Mouse (Mus musculus): Measurements from ENCODE around the gene Gpat3.

The Gpat3 gene

GRCm38 (mm10) chr5:100860417-100861053 lies 15.0 kb downstream of the Gpat3 start:
- no peak for DNase-seq (ENCODE audit: low spot score in 2 of 2)

DNA sequence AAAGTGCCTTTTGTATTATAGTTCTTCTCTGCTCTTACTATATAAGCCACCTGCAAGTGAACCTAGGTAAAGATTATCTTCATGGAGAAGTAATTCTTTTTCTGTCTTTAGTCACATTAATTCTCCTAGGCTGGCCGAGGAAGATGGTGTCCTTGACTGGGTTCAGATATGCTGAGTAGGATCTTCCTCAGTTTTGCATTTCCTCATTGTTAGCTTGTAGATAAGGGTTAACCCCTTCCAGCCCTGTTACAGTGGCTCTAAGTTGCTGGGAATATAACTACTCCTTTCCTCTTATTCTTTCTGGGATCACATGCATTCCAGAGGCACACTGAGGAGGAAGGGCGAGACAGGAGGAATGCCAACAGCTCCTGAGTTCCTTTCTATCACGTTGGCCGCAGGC lies 15.6 kb downstream of the Gpat3 start:
- no peak for DNase-seq (ENCODE audit: low spot score in 2 of 2)

GRCm38 (mm10) chr5:100861811-100862210 lies 16.3 kb downstream of the Gpat3 start:
- DNase-seq (ENCODE audit: low spot score in 2 of 2) = no peak

DNA sequence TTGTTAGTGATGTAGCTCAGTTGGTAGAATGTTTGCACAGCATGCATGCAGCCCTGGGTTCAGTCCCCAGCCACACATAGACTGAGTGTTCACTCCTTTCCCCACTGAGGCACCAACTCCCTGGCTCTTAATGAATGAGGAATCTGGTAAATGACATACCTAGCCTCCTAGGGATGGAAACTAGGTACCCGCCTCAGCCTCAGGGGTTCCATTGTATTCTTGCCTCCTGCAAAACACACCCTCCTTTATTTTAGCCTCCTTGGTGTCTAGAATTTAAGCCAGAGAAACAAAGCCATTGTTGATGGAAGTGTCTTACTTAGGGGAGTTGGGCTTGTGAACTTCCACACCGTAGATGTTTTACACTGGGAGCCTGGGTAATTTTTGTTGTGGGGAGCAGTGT lies 17.6 kb downstream of the Gpat3 start:
- no peak for DNase-seq (ENCODE audit: low spot score in 2 of 2)

DNA sequence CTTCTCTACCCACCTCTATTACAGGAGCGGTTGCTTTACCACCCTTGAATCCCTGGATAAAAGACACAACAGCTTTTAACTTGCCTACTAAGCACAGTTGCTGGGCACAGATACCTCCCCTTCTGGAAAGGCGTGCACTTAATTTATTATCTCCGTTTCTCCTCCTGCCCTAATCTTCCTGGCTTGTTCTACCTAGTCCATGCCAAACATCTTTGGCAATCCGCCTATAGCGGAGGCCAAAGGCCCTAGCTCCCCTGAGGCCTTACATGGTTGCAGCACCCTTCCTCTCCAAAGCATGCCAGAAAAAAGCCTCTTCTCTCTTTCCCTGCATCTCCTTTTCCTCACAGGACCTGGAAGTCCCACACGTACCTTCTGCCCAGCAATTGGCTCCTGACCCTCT lies 18.9 kb downstream of the Gpat3 start:
- DNase-seq (ENCODE audit: low spot score in 2 of 2) = no peak

DNA sequence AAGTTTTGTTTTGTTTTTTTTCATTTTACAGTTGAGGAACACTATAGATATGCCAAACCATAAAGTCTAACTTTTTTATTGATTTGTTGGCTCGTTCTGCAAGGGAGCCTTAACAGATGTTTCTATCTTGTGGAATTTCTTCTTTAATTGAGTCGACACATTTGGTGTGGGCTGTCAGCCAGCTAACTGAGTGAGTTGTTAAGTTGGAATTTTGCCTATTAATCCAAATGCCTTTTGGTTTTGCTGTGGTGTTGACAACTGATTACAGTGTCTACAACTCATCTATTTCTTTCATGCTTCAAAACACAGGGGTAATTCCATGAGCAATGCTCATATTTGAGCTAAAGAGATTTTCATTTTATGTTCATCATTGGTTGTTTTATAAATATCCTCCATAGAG lies 20.7 kb downstream of the Gpat3 start:
- DNase-seq (ENCODE audit: low spot score in 2 of 2) = no peak

DNA sequence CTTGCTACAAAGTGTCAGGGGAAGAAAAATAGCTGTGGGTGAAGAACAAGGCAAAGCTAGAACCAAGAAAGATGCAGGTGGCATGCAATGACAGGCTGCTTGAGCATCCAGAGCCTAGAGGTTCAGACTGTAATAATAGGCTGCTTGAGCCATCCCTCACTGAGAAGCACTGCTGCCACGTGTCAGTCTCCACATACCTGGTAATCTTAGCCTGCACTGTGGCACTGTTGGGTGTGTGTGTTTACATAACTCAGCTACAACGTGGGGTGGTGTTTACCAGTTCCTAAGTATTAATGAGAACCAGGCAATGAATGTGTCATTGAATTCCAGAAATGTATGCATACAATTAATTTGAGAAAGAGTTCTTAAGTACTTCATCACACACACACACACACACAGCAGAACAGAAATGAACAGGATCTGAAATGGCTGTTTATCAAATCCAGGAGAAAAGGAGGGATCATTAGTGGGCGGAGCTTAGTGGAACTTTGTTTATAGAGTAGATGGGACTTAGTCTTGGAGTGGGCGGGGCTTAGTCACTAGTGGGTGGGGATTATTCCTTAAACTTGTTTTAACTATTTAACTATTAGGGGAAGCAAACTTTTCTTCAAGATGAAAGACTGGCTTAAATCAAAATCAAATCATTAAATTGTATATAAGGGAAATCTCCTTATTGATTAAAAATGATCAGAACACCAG lies 23.8 kb downstream of the Gpat3 start:
- DNase-seq (ENCODE audit: low spot score in 2 of 2) = no peak

- peak in 1 of 2 experiments; percentile 55 for DNase-seq (ENCODE audit: low spot score in 2 of 2)
These were observed 26.5 kb downstream of the Gpat3 start for GRCm38 (mm10) chr5:100871987-100872386.

GRCm38 (mm10) chr5:100874721-100875120 lies 29.2 kb downstream of the Gpat3 start:
- DNase-seq (ENCODE audit: low spot score in 2 of 2) = no peak

GRCm38 (mm10) chr5:100875180-100875579 lies 29.7 kb downstream of the Gpat3 start:
- DNase-seq (ENCODE audit: low spot score in 2 of 2) = no peak

DNA sequence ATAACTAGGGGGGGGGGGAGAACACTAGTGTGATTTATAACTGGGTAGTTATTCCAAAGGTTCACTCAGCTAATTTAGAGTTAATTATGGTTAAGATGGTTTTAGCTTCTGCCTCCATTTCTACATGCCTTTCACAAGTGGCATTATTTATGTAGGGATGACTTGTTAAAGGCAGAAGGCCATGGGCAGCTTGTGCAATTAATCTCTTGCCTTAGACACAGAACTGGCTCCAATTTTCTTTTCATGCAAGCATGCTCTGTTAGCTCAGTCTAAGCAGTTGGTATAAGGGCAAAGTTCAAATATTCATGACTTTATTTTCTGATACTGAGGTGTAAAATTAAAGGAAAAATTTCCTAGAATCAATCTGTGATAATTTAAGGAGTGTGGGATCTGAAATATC lies 31.5 kb downstream of the Gpat3 start:
- DNase-seq (ENCODE audit: low spot score in 2 of 2) = no peak

DNA sequence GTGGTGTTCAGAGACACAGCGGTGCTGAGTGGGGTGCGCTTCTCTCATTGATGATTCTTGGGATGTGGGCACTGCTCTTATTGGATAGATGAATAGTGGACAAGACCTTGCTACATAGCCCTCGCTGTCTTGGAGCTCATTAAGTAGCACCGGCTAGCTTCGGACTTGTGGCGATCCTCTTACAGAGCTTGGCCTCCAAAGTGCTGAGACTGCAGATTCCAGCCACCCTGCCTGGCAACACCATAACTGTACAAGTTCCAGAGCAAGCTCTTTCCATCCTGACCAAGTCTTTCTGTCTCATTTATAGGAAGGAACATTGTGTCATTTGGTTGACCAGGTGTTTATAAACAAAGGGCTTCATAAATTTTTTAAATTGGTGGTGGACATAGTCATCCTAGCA lies 39.7 kb downstream of the Gpat3 start:
- no peak for DNase-seq (ENCODE audit: low spot score in 2 of 2)

DNA sequence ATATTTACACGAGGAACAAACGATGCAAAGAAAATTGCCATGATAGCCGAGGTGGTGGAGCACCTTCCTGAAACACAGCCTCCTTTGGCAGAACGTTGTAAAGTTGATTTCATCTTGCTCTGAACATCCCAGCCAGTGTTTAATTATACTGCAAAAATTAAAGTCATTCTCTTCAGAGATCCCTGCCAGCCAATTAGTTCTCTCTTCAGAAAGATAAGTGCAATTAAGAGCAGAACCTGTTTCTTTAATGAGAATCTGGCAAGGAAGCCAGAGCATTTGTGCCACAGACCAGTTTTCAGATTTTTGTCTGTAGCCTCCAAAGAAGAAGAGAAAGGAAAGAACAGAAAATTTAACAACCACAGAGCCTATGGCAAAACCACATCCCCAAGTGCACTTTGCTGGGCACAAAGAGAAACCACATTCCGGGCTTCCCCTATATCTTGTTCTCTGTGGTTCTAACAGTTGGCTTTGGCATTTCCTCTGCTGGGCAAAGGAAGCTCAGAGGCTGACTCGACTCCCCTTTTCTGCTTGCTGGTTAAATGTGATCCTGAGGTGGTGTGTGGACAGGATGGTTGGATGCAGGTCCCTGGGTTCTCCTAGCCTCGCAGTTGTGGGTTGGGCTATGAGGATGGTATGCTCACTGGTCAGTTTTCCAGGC lies 40.9 kb downstream of the Gpat3 start:
- DNase-seq (ENCODE audit: low spot score in 2 of 2) = no peak

DNA sequence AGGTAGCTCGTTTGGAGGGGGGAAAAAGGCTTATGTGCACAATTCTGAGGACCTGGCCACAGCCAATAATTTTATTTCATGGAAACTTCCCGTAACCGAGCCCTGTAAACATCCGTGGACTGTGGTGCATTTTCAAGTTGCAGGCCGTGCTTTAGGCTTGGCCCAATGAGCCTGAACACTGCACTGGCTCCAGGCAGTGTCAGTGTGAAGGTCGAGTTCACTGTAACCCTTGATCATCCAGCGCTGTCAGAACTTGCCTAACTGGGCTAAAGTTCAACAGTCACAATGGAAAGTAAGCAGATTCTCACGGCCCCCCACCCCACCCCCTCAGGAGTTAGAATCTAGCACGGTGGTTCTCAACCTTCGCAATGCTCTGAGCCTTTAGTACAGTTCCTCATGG lies 50.7 kb downstream of the Gpat3 start:
- no peak for DNase-seq (ENCODE audit: low spot score in 2 of 2)

GRCm38 (mm10) chr5:100899745-100900489 lies 54.4 kb downstream of the Gpat3 start:
- DNase-seq (ENCODE audit: low spot score in 2 of 2) = no peak

GRCm38 (mm10) chr5:100901046-100901445 lies 55.5 kb downstream of the Gpat3 start:
- no peak for DNase-seq (ENCODE audit: low spot score in 2 of 2)

GRCm38 (mm10) chr5:100908478-100908877 lies 63.0 kb downstream of the Gpat3 start:
- DNase-seq (ENCODE audit: low spot score in 2 of 2) = no peak

GRCm38 (mm10) chr5:100908901-100909300 lies 63.4 kb downstream of the Gpat3 start:
- DNase-seq (ENCODE audit: low spot score in 2 of 2) = no peak

DNA sequence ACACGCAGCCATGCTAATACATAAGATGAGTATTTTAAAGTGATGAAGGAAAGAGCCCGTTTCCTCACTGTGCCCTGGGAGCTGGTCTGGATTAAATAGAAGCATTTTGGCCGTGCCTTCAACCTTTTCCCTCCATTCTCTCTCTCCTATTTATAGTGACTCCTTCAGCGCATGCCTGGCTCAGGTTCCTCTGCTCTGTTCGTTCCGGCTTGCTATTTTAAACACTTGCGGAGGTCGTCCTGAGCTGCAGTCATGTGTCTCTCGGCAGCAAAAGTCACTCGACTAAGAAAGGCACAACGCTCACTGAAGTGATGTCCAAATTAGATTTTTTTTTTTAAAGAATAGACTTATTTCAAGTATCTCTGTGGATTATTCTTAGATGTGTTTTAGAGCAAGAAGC lies 64.2 kb downstream of the Gpat3 start:
- no peak for DNase-seq (ENCODE audit: low spot score in 2 of 2)

DNA sequence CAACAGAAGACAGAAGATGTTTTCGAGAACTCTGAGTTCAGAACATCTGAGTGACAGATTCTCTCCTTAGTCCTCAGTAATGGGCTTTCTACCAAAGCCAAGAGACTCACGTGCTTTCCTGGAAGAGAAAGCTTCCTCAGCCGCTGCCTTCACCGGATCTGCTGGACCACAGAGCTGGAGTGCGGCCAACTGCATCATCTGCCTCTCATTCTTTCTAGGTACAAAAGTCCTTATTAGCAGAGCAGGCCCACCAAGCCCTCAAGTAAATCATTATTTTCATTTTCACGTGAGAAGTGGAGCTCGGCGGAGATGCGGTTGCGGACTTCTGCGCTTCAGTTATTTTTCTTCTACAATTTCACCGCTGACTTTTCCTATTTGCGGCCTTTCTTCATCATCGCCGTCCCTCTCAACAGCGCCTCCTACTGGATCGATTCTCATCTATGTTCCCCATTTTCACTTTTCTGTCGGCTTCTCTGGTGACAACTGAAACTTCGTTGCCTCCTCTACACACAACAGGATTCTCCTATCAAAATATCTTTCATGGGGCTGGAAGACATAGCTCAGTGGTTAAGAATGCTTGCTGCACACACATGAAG lies 66.1 kb downstream of the Gpat3 start:
- DNase-seq (ENCODE audit: low spot score in 2 of 2) = peak in 1 of 2 experiments; percentile 56

DNA sequence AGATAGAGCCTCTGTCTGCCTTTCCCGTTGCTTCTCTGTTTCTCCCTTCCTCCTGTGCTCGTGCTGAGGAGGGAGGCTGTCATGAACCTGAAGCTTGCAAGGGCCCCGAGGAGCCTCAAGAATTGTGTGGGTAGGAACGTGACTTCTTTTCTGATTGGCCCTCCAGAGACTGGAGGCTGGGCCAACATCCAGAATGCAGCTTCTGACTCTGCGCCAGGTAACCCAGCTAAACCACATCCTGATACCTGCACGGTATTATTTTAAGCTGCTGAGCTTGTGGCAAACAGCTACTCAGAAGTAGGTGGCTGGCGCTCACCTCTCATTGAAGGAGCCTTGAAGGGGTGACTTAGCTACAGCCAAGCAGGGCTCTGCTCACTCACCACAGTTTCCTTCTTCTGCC lies 66.9 kb downstream of the Gpat3 start:
- DNase-seq (ENCODE audit: low spot score in 2 of 2) = peak in 1 of 2 experiments; percentile 17

DNA sequence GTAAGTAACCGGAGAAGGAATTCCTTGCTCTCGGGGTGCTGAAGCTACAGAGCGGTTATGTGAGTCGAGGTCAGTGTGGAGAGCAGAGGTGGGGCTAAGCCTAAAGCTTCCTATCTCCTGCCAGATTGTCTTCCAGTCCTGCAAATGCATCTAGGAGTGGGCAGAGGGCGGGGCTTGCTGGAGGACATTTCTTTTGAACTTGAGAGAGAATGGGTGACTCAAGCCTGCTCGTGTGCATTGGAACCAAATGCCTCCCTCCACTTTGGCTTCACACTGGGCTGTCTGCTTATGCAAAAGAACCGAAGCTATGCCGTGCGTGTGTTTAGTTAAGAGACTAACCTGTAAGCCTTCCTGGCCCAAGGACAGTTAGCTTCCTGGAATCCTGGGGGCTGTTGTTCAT lies 67.8 kb downstream of the Gpat3 start:
- no peak for DNase-seq (ENCODE audit: low spot score in 2 of 2)
